Mouse (Mus musculus) forebrain, embryonic 16.5 days (tissue): Measurements from ENCODE around the gene Slc25a54. TPM values are rescaled to one million over a fixed set of nuclear protein-coding genes. Genes with fewer than 3 reads are reported as not detected.

ENCODE experiments used
- ATAC-seq: fragments of 200-750 bp; cut with Nextera tagmentation; 2 replicates; pipeline ENCODE4 v1.8.0; 2017; ENCODE audit warnings: mild to moderate bottlenecking, moderate library complexity
- H3K27ac ChIP-seq: fragments of 300-500 bp; sonication (generic); 2 replicates; pipeline ENCODE4 v1.5.1; 2014; ENCODE audit warnings: low read length, control low read depth
- H3K27me3 ChIP-seq: fragments of 300-500 bp; sonication (generic); replicated peaks from 2 replicates; pipeline ENCODE4 v1.6.1; 2014; ENCODE audit warnings: low read length; ENCODE audit not compliant: control insufficient read depth, insufficient read depth
- H3K36me3 ChIP-seq: fragments of 300-500 bp; sonication (generic); 2 replicates; pipeline ENCODE4 v1.6.1; 2014; ENCODE audit not compliant: control insufficient read depth, insufficient read depth
- H3K4me1 ChIP-seq: fragments of 300-500 bp; sonication (generic); replicated peaks from 2 replicates; pipeline ENCODE4 v1.6.1; 2014; ENCODE audit warnings: low read length; ENCODE audit not compliant: control insufficient read depth, insufficient read depth
- H3K4me2 ChIP-seq: fragments of 300-500 bp; sonication (generic); 2 replicates; pipeline ENCODE4 v1.6.1; 2014; ENCODE audit warnings: mild to moderate bottlenecking, low read length, control low read depth
- H3K4me3 ChIP-seq: fragments of 300-500 bp; sonication (generic); replicated peaks from 2 replicates; pipeline ENCODE4 v1.5.1; 2014; ENCODE audit warnings: mild to moderate bottlenecking, low read length, control low read depth
- H3K9ac ChIP-seq: fragments of 300-500 bp; sonication (generic); replicated peaks from 2 replicates; pipeline ENCODE4 v1.6.1; 2014; ENCODE audit warnings: low read depth, low read length, control low read depth
- H3K9me3 ChIP-seq: fragments of 300-500 bp; sonication (generic); 2 replicates; pipeline ENCODE4 v1.6.1; 2016; ENCODE audit warnings: low read length; ENCODE audit not compliant: control insufficient read depth
- WGBS: fragments of 180-500 bp; shearing (Covaris S2); extraction: QIAGEN DNeasy Blood & Tissue Kit; methylation state at CpG from one replicate; pipeline ENCODE4 v1.1.7; 2014; 5-methylcytosine and 5-hydroxymethylcytosine counted together
- polyA plus RNA-seq: library from polyadenylated mRNA; unstranded; fragments of >200 nt; fragmentation: Nextera tagmentation; extraction: Ambion mirVana; gene quantifications from 2 replicates; pipeline ENCODE4 v1.2.1, GENCODE M21; 2015

The Slc25a54 gene
- polyA plus RNA-seq, 1 experiment from 2014 or later, result not detected

GRCm38 (mm10) chr3:109135352-109135751 lies 55.1 kb downstream of the Slc25a54 start:
- ATAC-seq, result no peak
- no peaks in the 10 kb centered on the region for H3K9me3 ChIP-seq
- no peak overlapping the region for H3K9ac ChIP-seq
- no peaks in the 10 kb centered on the region for H3K36me3 ChIP-seq
- no peak overlapping the region for H3K4me2 ChIP-seq
- H3K27ac ChIP-seq, result no peak overlapping the region
- no peaks in the 10 kb centered on the region for H3K27me3 ChIP-seq
- H3K4me3 ChIP-seq, result no peak overlapping the region
- H3K4me1 ChIP-seq, result no peaks in the 10 kb centered on the region
- WGBS, result 96% methylated on average over 1 of the region's 1 CpGs

GRCm38 (mm10) chr3:109152561-109152960 lies 72.3 kb downstream of the Slc25a54 start:
- Histone ChIP-seq H3K4me2 (no peak overlapping the region), H3K36me3 (no peaks in the 10 kb centered on the region), H3K9me3 (no peaks in the 10 kb centered on the region), H3K27ac (no peak overlapping the region), H3K9ac (no peak overlapping the region), H3K4me3 (no peak overlapping the region), H3K27me3 (no peaks in the 10 kb centered on the region), H3K4me1 (0 out of 2 replicates have a peak, but pooled peaks cover 3% of the 10 kb centered on the region)
- 59% methylated on average over 4 of the region's 4 CpGs for WGBS
- ATAC-seq, result no peak

GRCm38 (mm10) chr3:109153410-109153809 lies 73.1 kb downstream of the Slc25a54 start:
- Histone ChIP-seq H3K4me2 (no peak overlapping the region), H3K9ac (no peak overlapping the region), H3K27ac (no peak overlapping the region), H3K36me3 (no peaks in the 10 kb centered on the region), H3K27me3 (no peaks in the 10 kb centered on the region), H3K4me1 (0 out of 2 replicates have a peak, but pooled peaks cover 3% of the 10 kb centered on the region), H3K4me3 (no peak overlapping the region), H3K9me3 (no peaks in the 10 kb centered on the region)
- WGBS, result 95% methylated on average over 6 of the region's 6 CpGs
- no peak for ATAC-seq

GRCm38 (mm10) chr3:109155926-109156669 lies 75.8 kb downstream of the Slc25a54 start:
- H3K9me3 ChIP-seq, result no peaks in the 10 kb centered on the region
- no peak overlapping the region for H3K4me3 ChIP-seq
- no peak overlapping the region for H3K27ac ChIP-seq
- no peaks in the 10 kb centered on the region for H3K27me3 ChIP-seq
- WGBS, result 92% methylated on average over 4 of the region's 4 CpGs
- no peak for ATAC-seq
- no peak overlapping the region for H3K4me2 ChIP-seq
- no peaks in the 10 kb centered on the region for H3K36me3 ChIP-seq
- no peak overlapping the region for H3K9ac ChIP-seq
- 0 out of 2 replicates have a peak, but pooled peaks cover 3% of the 10 kb centered on the region for H3K4me1 ChIP-seq

- no peaks in the 10 kb centered on the region for H3K36me3 ChIP-seq
- no peak overlapping the region for H3K9ac ChIP-seq
- H3K27ac ChIP-seq, result no peak overlapping the region
- no peak overlapping the region for H3K4me2 ChIP-seq
- no peak overlapping the region for H3K4me3 ChIP-seq
- no peak for ATAC-seq
- WGBS, result 89% methylated on average over 3 of the region's 3 CpGs
- H3K9me3 ChIP-seq, result no peaks in the 10 kb centered on the region
- H3K27me3 ChIP-seq, result no peaks in the 10 kb centered on the region
- H3K4me1 ChIP-seq, result 0 out of 2 replicates have a peak, but pooled peaks cover 3% of the 10 kb centered on the region
Observed at GRCm38 (mm10) chr3:109157481-109157880, 77.2 kb downstream of the Slc25a54 start.

- ATAC-seq, result no peak
- Histone ChIP-seq H3K9ac (no peak overlapping the region), H3K4me2 (no peak overlapping the region), H3K9me3 (no peaks in the 10 kb centered on the region), H3K4me1 (no peaks in the 10 kb centered on the region), H3K27me3 (no peaks in the 10 kb centered on the region), H3K27ac (no peak overlapping the region), H3K4me3 (no peak overlapping the region), H3K36me3 (no peaks in the 10 kb centered on the region)
- 76% methylated on average over 2 of the region's 2 CpGs for WGBS
Observed at GRCm38 (mm10) chr3:109164088-109164487, 83.8 kb downstream of the Slc25a54 start.

- Histone ChIP-seq H3K4me3 (no peak overlapping the region), H3K4me2 (no peak overlapping the region), H3K27me3 (no peaks in the 10 kb centered on the region), H3K36me3 (no peaks in the 10 kb centered on the region), H3K4me1 (no peaks in the 10 kb centered on the region), H3K9ac (no peak overlapping the region), H3K27ac (no peak overlapping the region), H3K9me3 (no peaks in the 10 kb centered on the region)
- ATAC-seq, result no peak
- 96% methylated on average over 1 of the region's 1 CpGs for WGBS
Observed at GRCm38 (mm10) chr3:109164644-109165043, 84.4 kb downstream of the Slc25a54 start.

GRCm38 (mm10) chr3:109165214-109165829 lies 85.1 kb downstream of the Slc25a54 start:
- Histone ChIP-seq H3K4me2 (no peak overlapping the region), H3K9ac (no peak overlapping the region), H3K27ac (no peak overlapping the region), H3K9me3 (no peaks in the 10 kb centered on the region), H3K36me3 (no peaks in the 10 kb centered on the region), H3K4me1 (no peaks in the 10 kb centered on the region), H3K4me3 (no peak overlapping the region), H3K27me3 (no peaks in the 10 kb centered on the region)
- ATAC-seq, result no peak
- WGBS, result 88% methylated on average over 8 of the region's 8 CpGs
